Mouse (Mus musculus) heart, adult 10 weeks (tissue): ENCODE results near the gene Gpnmb. TPM values are rescaled to one million over a fixed set of nuclear protein-coding genes. Genes with fewer than 3 reads are reported as not detected.

ENCODE experiments used
- polyA plus RNA-seq: library from polyadenylated mRNA; stranded (reverse); fragments of 350-450 nt; fragmentation: Illumina TruSeq; extraction: RNeasy Lipid Tissue Mini Kit (QIAGEN cat#74804); gene quantifications from one replicate; pipeline ENCODE4 v1.2.3, GENCODE M21; 2014; ENCODE audit warnings: low read depth, low replicate concordance

Gpnmb gene
- polyA plus RNA-seq, result 1.5 TPM

DNA sequence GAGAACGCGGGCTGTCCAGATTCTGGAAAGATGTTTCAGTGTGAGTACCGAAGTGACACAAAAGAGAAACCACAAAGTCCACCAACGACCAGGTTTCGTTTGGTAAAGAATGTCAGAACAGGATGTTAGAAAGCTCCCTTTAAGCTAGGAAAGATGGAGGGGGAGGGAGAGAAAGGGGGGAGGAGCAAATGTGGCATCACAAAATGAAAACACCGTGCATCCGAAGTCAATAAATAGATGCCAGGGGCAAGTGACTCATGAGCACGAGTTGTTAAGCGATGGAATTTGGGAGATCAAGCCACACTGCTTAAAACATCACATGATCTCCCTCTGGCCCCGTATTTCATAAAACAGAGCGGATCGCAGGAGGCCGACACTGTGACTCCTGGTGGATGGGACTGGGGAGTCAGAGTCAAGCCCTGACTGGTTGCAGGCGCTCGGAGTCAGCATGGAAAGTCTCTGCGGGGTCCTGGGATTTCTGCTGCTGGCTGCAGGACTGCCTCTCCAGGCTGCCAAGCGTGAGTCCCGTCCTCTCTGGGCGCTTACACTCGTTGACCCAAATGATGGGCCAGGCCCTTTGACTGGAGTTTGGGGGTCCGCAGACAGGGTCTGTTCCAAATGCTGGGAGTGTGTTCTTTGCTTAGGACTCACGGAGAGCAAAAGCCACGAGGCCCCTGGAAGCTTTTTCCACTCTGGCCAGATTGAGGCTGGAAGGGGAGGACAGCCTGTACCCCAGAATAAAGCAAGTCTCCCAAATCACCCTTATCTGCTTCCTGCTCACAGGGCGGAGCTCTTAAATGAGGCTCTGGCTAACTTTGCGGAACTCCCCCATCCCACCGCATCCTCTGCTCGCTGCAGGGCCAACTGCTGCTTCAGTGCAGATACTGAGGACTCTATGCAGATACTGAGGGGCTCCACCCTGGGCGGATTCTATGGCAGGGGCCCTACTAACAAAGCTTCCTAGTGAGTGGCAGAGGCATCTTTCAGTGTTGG lies at the start of gene Gpnmb:
Gene Gpnmb (plus strand): TSS at position 272 of the 993 bp plus-strand sequence.

DNA sequence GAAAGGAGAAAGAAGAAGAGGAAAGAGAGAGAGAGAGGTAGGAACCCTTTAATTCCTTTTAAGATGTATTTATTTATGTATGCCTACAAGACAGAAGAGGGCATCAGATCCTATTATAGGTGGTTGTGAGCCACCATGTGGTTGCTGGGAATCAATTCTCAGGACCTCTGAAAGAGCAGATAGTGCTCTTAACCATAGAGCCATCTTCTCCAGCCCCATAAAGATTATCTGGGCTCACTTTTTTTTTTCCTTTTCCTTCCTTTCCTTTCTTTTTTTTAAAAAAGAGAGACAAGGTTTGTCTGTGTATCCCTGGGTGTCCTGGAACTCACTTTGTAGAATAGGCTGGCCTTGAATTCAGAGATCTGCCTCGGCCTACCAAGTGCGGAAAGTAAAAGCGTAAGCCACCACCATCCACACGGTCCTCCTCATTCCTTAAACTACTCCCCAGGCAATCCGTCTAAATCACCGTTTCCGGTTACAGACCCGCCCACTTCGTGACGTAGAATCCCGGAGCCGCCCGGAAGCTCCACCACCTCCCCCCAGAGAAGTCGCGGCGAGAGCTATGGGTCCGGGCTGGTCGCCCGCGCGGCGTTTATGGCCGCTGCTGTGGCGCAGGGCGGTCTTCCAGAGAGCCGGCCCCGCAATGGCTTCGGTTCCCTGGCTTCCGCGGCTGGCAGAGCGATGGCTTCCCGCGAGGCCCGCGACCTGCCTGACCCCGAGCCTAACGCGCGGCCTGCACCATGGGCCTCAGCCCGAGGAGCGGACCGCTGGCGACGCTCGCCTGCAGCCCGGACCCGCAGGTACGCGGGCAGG lies 37.2 kb downstream of the Gpnmb start, which contains the start of gene Malsu1:
Gene Malsu1 (plus strand): TSS at position 492 of the 813 bp plus-strand sequence.

Other genes with a start within 250 kb of the Gpnmb start
- gene Tmem176a, start 195.6 kb upstream of the Gpnmb start, polyA plus RNA-seq, result 28.1 TPM
- gene Tmem176b, start 195.1 kb upstream of the Gpnmb start, polyA plus RNA-seq, result 56.5 TPM
- not detected for gene Aoc1, start 163.7 kb upstream of the Gpnmb start, polyA plus RNA-seq
- not detected for gene 1600015I10Rik, start 106.7 kb upstream of the Gpnmb start, polyA plus RNA-seq
- not detected for gene Doxl2, start 61.6 kb upstream of the Gpnmb start, polyA plus RNA-seq
- not detected for gene Svs1, start 49.7 kb upstream of the Gpnmb start, polyA plus RNA-seq
- gene Malsu1, start 37.2 kb downstream of the Gpnmb start, polyA plus RNA-seq, result 15.8 TPM
- not detected for gene Igf2bp3, start 178.4 kb downstream of the Gpnmb start, polyA plus RNA-seq
- 55.2 TPM for gene Tra2a, start 227.5 kb downstream of the Gpnmb start, polyA plus RNA-seq